In the genomic region with DNA sequence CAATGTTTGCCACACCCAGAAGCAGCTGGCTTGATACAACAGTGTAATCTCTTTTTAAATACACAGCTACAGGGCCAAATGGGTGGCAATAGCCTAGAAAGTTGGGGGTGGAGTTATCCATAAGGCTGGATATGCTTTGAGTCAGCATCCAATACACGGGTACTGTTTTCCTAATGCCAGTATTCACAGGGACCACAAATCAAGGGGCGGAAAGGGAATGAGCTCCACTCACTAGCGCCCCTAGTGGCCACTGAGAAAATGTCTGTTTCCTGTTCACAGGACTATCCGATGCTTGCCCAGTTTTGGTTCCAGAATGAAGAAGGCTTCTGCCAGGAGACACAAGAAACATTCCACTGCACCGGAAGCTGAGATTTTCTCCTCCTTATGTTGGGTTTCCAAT, we compare ENCODE assay signal across 9 mouse cellular contexts. TPM values are rescaled to one million over a fixed set of nuclear protein-coding genes. Genes with fewer than 3 reads are reported as not detected.
DNase-seq lines count a peak whose midpoint lies in the region; ATAC-seq and TF ChIP-seq lines count a peak whose summit lies in the region.
"Had no signal": no experiment of that assay in that cellular context is flagged by ENCODE, and none has a peak within 500 bp of the region (broad histone marks: within the 10 kb centered on the region; RNA-seq: fewer than 3 reads in every experiment).

No protein-coding gene starts in this region.

- H3K4me3 ChIP-seq in midbrain, embryonic 10.5 days, result no peak overlapping the region
- no peak overlapping the region for H3K4me3 ChIP-seq in midbrain, embryonic 16.5 days (ENCODE audit: low read depth, low read length)
- H3K4me3 ChIP-seq in lung, adult 2 months (replicated peaks; ENCODE audit: extremely low read depth, low read depth, low read length), result no peak overlapping the region
- no peak overlapping the region for H3K4me3 ChIP-seq in small intestine, adult 2 months (ENCODE audit: low read depth, low read length)
- H3K4me3 ChIP-seq: neural tube, embryonic 12.5 days had no signal

- no peak overlapping the region for H3K9ac ChIP-seq in midbrain, embryonic 16.5 days (ENCODE audit: low read depth, low read length)
- H3K9ac ChIP-seq: neural tube, embryonic 12.5 days had no signal

- peak; percentile 78 for TF ChIP-seq CTCF in lung, adult 2 months (IDR thresholded peaks at IDR 0.05; ENCODE audit: insufficient read depth, low read length)
- TF ChIP-seq CTCF in small intestine, adult 2 months (IDR thresholded peaks at IDR 0.05; ENCODE audit: extremely low read depth, insufficient read length, insufficient replicate concordance, low read depth, low read length), result peak; percentile 89; the same call in 1 of the 2 replicates

- no peak for ATAC-seq in midbrain, embryonic 16.5 days

- H3K27ac ChIP-seq in midbrain, embryonic 10.5 days (replicated peaks), result no peak overlapping the region
- no peak overlapping the region for H3K27ac ChIP-seq in midbrain, embryonic 16.5 days (ENCODE audit: low read length)
- no peak overlapping the region for H3K27ac ChIP-seq in small intestine, adult 2 months (ENCODE audit: insufficient read depth, low read depth, low read length)
- H3K27ac ChIP-seq: neural tube, embryonic 12.5 days had no signal

- H3K9me3 ChIP-seq in midbrain, embryonic 10.5 days (replicated peaks), result no peaks in the 10 kb centered on the region
- no peaks in the 10 kb centered on the region for H3K9me3 ChIP-seq in midbrain, embryonic 16.5 days (replicated peaks; ENCODE audit: control insufficient read depth, low read length, poor library complexity, severe bottlenecking)
- H3K9me3 ChIP-seq: neural tube, embryonic 12.5 days had no signal

- 41% methylated on average over 5 of the region's 5 CpGs for WGBS in midbrain, embryonic 10.5 days
- WGBS in midbrain, embryonic 16.5 days, result 23% methylated on average over 5 of the region's 5 CpGs
- 17% methylated on average over 5 of the region's 5 CpGs for WGBS in lung, adult 2 months
- WGBS in small intestine, adult 2 months, result 22% methylated on average over 5 of the region's 5 CpGs

- H3K4me1 ChIP-seq in midbrain, embryonic 10.5 days, result peaks cover 6% of the 10 kb centered on the region; the same call in 1 of the 2 replicates
- no peaks in the 10 kb centered on the region for H3K4me1 ChIP-seq in midbrain, embryonic 16.5 days (ENCODE audit: control insufficient read depth, insufficient read depth, low read length)
- H3K4me1 ChIP-seq in lung, adult 2 months (ENCODE audit: control insufficient read depth, insufficient read depth, low read length), result no peaks in the 10 kb centered on the region
- H3K4me1 ChIP-seq in small intestine, adult 2 months (ENCODE audit: control insufficient read depth, insufficient read depth, insufficient read length, low read length), result peaks cover 9% of the 10 kb centered on the region; the same call in 1 of the 2 replicates

- no peaks in the 10 kb centered on the region for H3K27me3 ChIP-seq in midbrain, embryonic 10.5 days (ENCODE audit: low read depth, poor library complexity, severe bottlenecking)
- no peaks in the 10 kb centered on the region for H3K27me3 ChIP-seq in midbrain, embryonic 16.5 days (ENCODE audit: control insufficient read depth, insufficient read depth, low read depth, low read length)
- no peaks in the 10 kb centered on the region for H3K27me3 ChIP-seq in small intestine, adult 2 months (ENCODE audit: control insufficient read depth, insufficient read depth, low read length)
- H3K27me3 ChIP-seq: neural tube, embryonic 12.5 days had no signal

- no peaks in the 10 kb centered on the region for H3K36me3 ChIP-seq in midbrain, embryonic 10.5 days
- H3K36me3 ChIP-seq in midbrain, embryonic 16.5 days (ENCODE audit: control insufficient read depth, insufficient read depth, low read length), result no peaks in the 10 kb centered on the region
- H3K36me3 ChIP-seq in small intestine, adult 2 months (ENCODE audit: control insufficient read depth, insufficient read depth, low read length), result no peaks in the 10 kb centered on the region
- H3K36me3 ChIP-seq: neural tube, embryonic 12.5 days had no signal

- intact Hi-C loops in heart, postnatal 10 days (cut with DNase I), result no loop called here

- no peak for TF ChIP-seq POLR2A in lung, adult 2 months (IDR thresholded peaks at IDR 0.05; ENCODE audit: borderline replicate concordance, extremely low read depth, low read depth, low read length)
- TF ChIP-seq POLR2A in small intestine, adult 2 months (IDR thresholded peaks at IDR 0.05; ENCODE audit: low read depth, low read length), result no peak

- DNase-seq in midbrain, embryonic 10.5 days (ENCODE audit: low spot score), result peak; percentile 58
- DNase-seq in T-cell, adult 2 months (ENCODE audit: low spot score), result peak; percentile 61
- peak; percentile 84 to 88 for DNase-seq in cerebellum, postnatal 14 days
- DNase-seq in heart, postnatal 10 days, result peak; percentile 65 to 84
- peak; percentile 61 for DNase-seq in lung, adult 2 months
- DNase-seq in left cerebral cortex, adult 8-10 months (ENCODE audit: low spot score in 2 of 2), result no peak

- no peak overlapping the region for H3K4me2 ChIP-seq in midbrain, embryonic 16.5 days (ENCODE audit: low read length)
- H3K4me2 ChIP-seq: neural tube, embryonic 12.5 days had no signal

RNA-seq across cellular contexts. Expression of gene Fbxl14, which starts 7.3 kb away (rescaled TPM):
- 2.9 and 3.4 TPM in 2 replicates for polyA plus RNA-seq in midbrain, embryonic 10.5 days (2016; fragmentation: Nextera tagmentation; extraction: Ambion mirVana)
- 2.0 and 2.5 TPM in 2 replicates for polyA plus RNA-seq in midbrain, embryonic 16.5 days (2015; fragmentation: Nextera tagmentation; extraction: Ambion mirVana)
- 10 to 100 TPM; 19.5 to 20.0 TPM for total RNA-seq in heart, postnatal 10 days (2021)
- polyA plus RNA-seq in lung, adult 2 months (2012; rRNA removed), result 77.7 and 84.9 TPM in 2 replicates
- 42.7 and 79.6 TPM in 2 replicates for polyA plus RNA-seq in small intestine, adult 2 months (2012; rRNA removed)
- total RNA-seq in left cerebral cortex, adult 8-10 months (2022), result 10 to 100 TPM; 31.1 to 35.0 (median 32.7) TPM

RNA-seq across cellular contexts. Expression of gene Adipor2, which starts 54.6 kb away (rescaled TPM):
- polyA plus RNA-seq in midbrain, embryonic 10.5 days (2016; fragmentation: Nextera tagmentation; extraction: Ambion mirVana), result 36.9 and 37.1 TPM in 2 replicates
- 32.8 and 39.3 TPM in 2 replicates for polyA plus RNA-seq in midbrain, embryonic 16.5 days (2015; fragmentation: Nextera tagmentation; extraction: Ambion mirVana)
- total RNA-seq in heart, postnatal 10 days (2021), result 10 to 100 TPM; 59.0 to 61.0 TPM
- 63.6 and 81.0 TPM in 2 replicates for polyA plus RNA-seq in lung, adult 2 months (2012; rRNA removed)
- 43.4 and 112 TPM in 2 replicates for polyA plus RNA-seq in small intestine, adult 2 months (2012; rRNA removed)
- total RNA-seq in left cerebral cortex, adult 8-10 months (2022), result 10 to 100 TPM; 41.3 to 48.9 (median 44.7) TPM

Comparison
In these comparisons a context has a peak if more than half of its experiments do, and no peak if none do; other contexts are left out.
1. DNase-seq: peak in midbrain, embryonic 10.5 days (single experiment), T-cell, adult 2 months (single experiment), cerebellum, postnatal 14 days (2 of 2), heart, postnatal 10 days (2 of 2) and lung, adult 2 months (single experiment); none in left cerebral cortex, adult 8-10 months (0 of 2).